Comparison of ENCODE assay signal across 22 mouse cellular contexts in the genomic region with DNA sequence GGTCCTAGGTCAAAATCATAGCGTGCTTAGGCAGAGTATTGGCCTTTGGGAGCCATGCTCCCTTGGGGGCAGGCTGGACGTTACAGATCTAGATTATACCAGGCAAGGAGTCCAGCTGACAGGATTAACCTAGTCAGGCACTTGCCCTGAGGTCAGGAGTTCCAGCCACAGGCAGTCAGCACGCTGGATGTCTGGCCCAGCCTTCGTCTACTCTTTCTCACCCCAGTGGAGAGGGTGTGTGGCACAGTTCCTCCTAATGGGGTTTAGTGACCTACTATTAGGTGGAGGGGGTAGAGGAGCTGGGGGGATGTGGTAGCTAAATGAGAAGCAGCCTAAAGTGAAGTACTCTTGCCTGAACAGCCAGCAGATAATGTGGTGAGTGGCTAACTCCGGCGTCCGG. TPM values are rescaled to one million over a fixed set of nuclear protein-coding genes. Genes with fewer than 3 reads are reported as not detected.
DNase-seq lines count a peak whose midpoint lies in the region; ATAC-seq and TF ChIP-seq lines count a peak whose summit lies in the region.
"Had no signal": no experiment of that assay in that cellular context is flagged by ENCODE, and none has a peak within 500 bp of the region (broad histone marks: within the 10 kb centered on the region; RNA-seq: fewer than 3 reads in every experiment).

No protein-coding gene starts in this region.

- intact Hi-C loops in heart, postnatal 36 days (cut with DNase I), result no loop called here

- no peak for TF ChIP-seq EP300 in heart, postnatal 0 days (IDR thresholded peaks at IDR 0.05; ENCODE audit: low read depth)

- TF ChIP-seq CTCF in heart, postnatal 0 days (IDR thresholded peaks at IDR 0.05; ENCODE audit: low read depth), result no peak
- TF ChIP-seq CTCF in midbrain, postnatal 0 days (IDR thresholded peaks at IDR 0.05), result no peak

- WGBS in heart, embryonic 10.5 days, result 30% methylated on average over 7 of the region's 7 CpGs
- 41% methylated on average over 7 of the region's 7 CpGs for WGBS in heart, postnatal 0 days
- WGBS in midbrain, postnatal 0 days, result 61% methylated on average over 7 of the region's 7 CpGs

- no peak overlapping the region for H3K9ac ChIP-seq in heart, postnatal 0 days (replicated peaks; ENCODE audit: low read depth, low read length)
- no peak overlapping the region for H3K9ac ChIP-seq in midbrain, postnatal 0 days (replicated peaks; ENCODE audit: low read length, poor library complexity, severe bottlenecking)
- H3K9ac ChIP-seq: forebrain, postnatal 0 days; liver, embryonic 15.5 days; midbrain, embryonic 15.5 days had no signal

- peaks cover 2% of the 10 kb centered on the region; the same call in 1 of the 2 replicates for H3K9me3 ChIP-seq in heart, embryonic 10.5 days
- 0 out of 2 replicates have a peak, but pooled peaks cover 3% of the 10 kb centered on the region for H3K9me3 ChIP-seq in heart, postnatal 0 days (replicated peaks; ENCODE audit: control insufficient read depth, low read length)
- no peaks in the 10 kb centered on the region for H3K9me3 ChIP-seq in megakaryocyte, embryonic 14.5 days
- no peaks in the 10 kb centered on the region for H3K9me3 ChIP-seq in midbrain, postnatal 0 days (ENCODE audit: low read length)
- H3K9me3 ChIP-seq: embryonic facial prominence, embryonic 10.5 days; liver, embryonic 15.5 days; midbrain, embryonic 15.5 days had no signal

- DNase-seq in heart, embryonic 10.5 days (ENCODE audit: low spot score), result no peak
- DNase-seq in heart, adult 18-20 months, result no peak
- no peak for DNase-seq in heart, postnatal 0 days (ENCODE audit: low spot score)
- no peak for DNase-seq in heart, postnatal 36 days
- DNase-seq in midbrain, postnatal 0 days (ENCODE audit: low spot score), result no peak
- no peak for DNase-seq in kidney, adult 9 months
- DNase-seq: adrenal gland, postnatal 25 days; cerebellum, adult 11 months; cerebellum, adult 9-11 months; forebrain, postnatal 0 days; kidney, adult 11 months; layer of hippocampus, adult 9-11 months; lung, postnatal 10 days; thymus, adult 18-20 months; thymus, postnatal 36 days had no signal

- peak overlapping the region; percentile 62 for H3K27ac ChIP-seq in heart, embryonic 10.5 days
- H3K27ac ChIP-seq in heart, postnatal 0 days (ENCODE audit: low read depth), result peak overlapping the region; percentile 15; the same call in 1 of the 2 replicates
- H3K27ac ChIP-seq in midbrain, postnatal 0 days (ENCODE audit: low read depth, low read length), result no peak overlapping the region
- H3K27ac ChIP-seq: embryonic facial prominence, embryonic 10.5 days; hindbrain, postnatal 0 days; kidney, postnatal 0 days; liver, embryonic 15.5 days; midbrain, embryonic 15.5 days had no signal

- no peak overlapping the region for H3K4me2 ChIP-seq in heart, postnatal 0 days (ENCODE audit: low read depth, low read length)
- no peak overlapping the region for H3K4me2 ChIP-seq in midbrain, postnatal 0 days (ENCODE audit: low read depth, low read length, poor library complexity, severe bottlenecking)
- H3K4me2 ChIP-seq: liver, embryonic 15.5 days; midbrain, embryonic 15.5 days had no signal

- no peaks in the 10 kb centered on the region for H3K27me3 ChIP-seq in heart, embryonic 10.5 days (ENCODE audit: insufficient read depth, poor library complexity, severe bottlenecking)
- no peaks in the 10 kb centered on the region for H3K27me3 ChIP-seq in heart, postnatal 0 days (ENCODE audit: control insufficient read depth, insufficient read depth, low read length)
- H3K27me3 ChIP-seq in megakaryocyte, embryonic 14.5 days (replicated peaks), result no peaks in the 10 kb centered on the region
- H3K27me3 ChIP-seq in midbrain, postnatal 0 days (ENCODE audit: insufficient read depth, low read length), result no peaks in the 10 kb centered on the region
- H3K27me3 ChIP-seq: liver, embryonic 15.5 days; midbrain, embryonic 15.5 days had no signal

- no peak overlapping the region for H3K4me3 ChIP-seq in heart, embryonic 10.5 days
- no peak overlapping the region for H3K4me3 ChIP-seq in heart, postnatal 0 days (ENCODE audit: low read depth, low read length)
- H3K4me3 ChIP-seq in megakaryocyte, embryonic 14.5 days (replicated peaks), result peak overlapping the region; percentile 67
- H3K4me3 ChIP-seq in midbrain, postnatal 0 days (ENCODE audit: low read depth, low read length), result no peak overlapping the region
- H3K4me3 ChIP-seq: embryonic facial prominence, embryonic 10.5 days; liver, embryonic 15.5 days; midbrain, embryonic 15.5 days had no signal

- H3K36me3 ChIP-seq in heart, embryonic 10.5 days, result no peaks in the 10 kb centered on the region
- no peaks in the 10 kb centered on the region for H3K36me3 ChIP-seq in heart, postnatal 0 days (replicated peaks; ENCODE audit: control insufficient read depth, insufficient read depth, low read length)
- H3K36me3 ChIP-seq in megakaryocyte, embryonic 14.5 days (replicated peaks; ENCODE audit: low read length), result peaks cover 7% of the 10 kb centered on the region
- no peaks in the 10 kb centered on the region for H3K36me3 ChIP-seq in midbrain, postnatal 0 days (ENCODE audit: insufficient read depth, low read length)
- H3K36me3 ChIP-seq: embryonic facial prominence, embryonic 10.5 days; liver, embryonic 15.5 days; midbrain, embryonic 15.5 days had no signal

- no peak for ATAC-seq in heart, postnatal 0 days (ENCODE audit: insufficient read depth, low read depth)
- peak; percentile 52 for ATAC-seq in granulocyte monocyte progenitor cell, adult 5-6 weeks (replicated peaks; ENCODE audit: poor library complexity, severe bottlenecking)
- ATAC-seq in midbrain, postnatal 0 days (ENCODE audit: low FRiP score), result no peak
- ATAC-seq: forebrain, postnatal 0 days; hindbrain, postnatal 0 days; midbrain, embryonic 15.5 days had no signal

- peaks cover 37% of the 10 kb centered on the region for H3K4me1 ChIP-seq in heart, embryonic 10.5 days
- peaks cover 18% of the 10 kb centered on the region for H3K4me1 ChIP-seq in heart, postnatal 0 days (ENCODE audit: control insufficient read depth, insufficient read depth)
- H3K4me1 ChIP-seq in megakaryocyte, embryonic 14.5 days, result peaks cover 99% of the 10 kb centered on the region
- H3K4me1 ChIP-seq in midbrain, postnatal 0 days (ENCODE audit: insufficient read depth, low read length), result no peaks in the 10 kb centered on the region; the same call in 1 of the 2 replicates

RNA-seq across cellular contexts. Expression of gene Inpp4a, which starts 14.7 kb away (rescaled TPM):
- 10.5 and 13.3 TPM in 2 replicates for polyA plus RNA-seq in heart, embryonic 10.5 days (2016; fragmentation: Nextera tagmentation; extraction: Ambion mirVana)
- total RNA-seq in heart, adult 18-20 months (2021), result 10 to 100 TPM; 19.3 to 22.1 TPM
- total RNA-seq in heart, postnatal 0 days (2014; rRNA removed; ENCODE audit: low replicate concordance), result 8.8 and 17.0 TPM in 2 replicates
- 9.5 and 9.9 TPM in 2 replicates for polyA plus RNA-seq in heart, postnatal 0 days (2015; fragmentation: Nextera tagmentation; extraction: Ambion mirVana)
- total RNA-seq in heart, postnatal 36 days (2021), result 10 to 100 TPM; 17.0 to 19.8 TPM
- total RNA-seq in granulocyte monocyte progenitor cell, adult 5-6 weeks (2014; fragmentation: Nextera tagmentation), result 10.2 and 13.9 TPM in 2 replicates
- total RNA-seq in granulocyte monocyte progenitor cell, adult 5-6 weeks (2017), result 5.6 and 7.0 TPM in 2 replicates
- 2.5 and 7.7 TPM in 2 replicates for polyA plus RNA-seq in megakaryocyte, embryonic 14.5 days (2012; ENCODE audit: insufficient read depth, low replicate concordance)
- total RNA-seq in midbrain, postnatal 0 days (2014; rRNA removed), result 48.8 and 64.1 TPM in 2 replicates
- 82.9 and 85.8 TPM in 2 replicates for polyA plus RNA-seq in midbrain, postnatal 0 days (2015; fragmentation: Nextera tagmentation; extraction: Ambion mirVana)
